Mouse (Mus musculus): ENCODE measurements around the gene Dcaf7.

DNA sequence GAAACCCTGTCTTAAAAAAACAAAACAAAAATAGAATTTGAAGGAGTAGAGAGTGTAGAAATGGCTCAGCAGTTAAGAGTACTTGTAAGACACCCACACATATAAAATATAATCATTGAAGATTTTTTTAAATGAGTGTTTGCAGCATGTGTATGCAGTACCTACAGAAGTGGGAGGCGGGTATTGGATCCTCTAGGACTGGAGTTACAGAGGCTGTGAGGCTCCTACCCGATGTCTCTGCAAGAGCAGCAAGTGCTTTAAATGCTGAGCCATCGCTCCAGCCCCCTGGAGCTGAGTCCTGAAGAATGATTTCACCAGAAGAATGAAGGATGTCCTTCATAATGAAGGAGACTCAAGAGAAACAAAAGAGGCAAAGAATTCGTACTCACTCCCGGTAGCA lies 27.1 kb downstream of the Dcaf7 start:
- TF ChIP-seq POLR2A (IDR thresholded peaks at IDR 0.05; ENCODE audit: extremely low read depth, insufficient read depth, low read length) (no peak), CTCF (IDR thresholded peaks at IDR 0.05; ENCODE audit: low read depth, low read length) (no peak)
